Mouse (Mus musculus): ENCODE results near the gene Gm10639.
"Not testable (repeated sequence)": the region's sequence is repeated elsewhere in the genome, so short reads cannot be mapped to it uniquely, and the experiment has no call there.

DNA sequence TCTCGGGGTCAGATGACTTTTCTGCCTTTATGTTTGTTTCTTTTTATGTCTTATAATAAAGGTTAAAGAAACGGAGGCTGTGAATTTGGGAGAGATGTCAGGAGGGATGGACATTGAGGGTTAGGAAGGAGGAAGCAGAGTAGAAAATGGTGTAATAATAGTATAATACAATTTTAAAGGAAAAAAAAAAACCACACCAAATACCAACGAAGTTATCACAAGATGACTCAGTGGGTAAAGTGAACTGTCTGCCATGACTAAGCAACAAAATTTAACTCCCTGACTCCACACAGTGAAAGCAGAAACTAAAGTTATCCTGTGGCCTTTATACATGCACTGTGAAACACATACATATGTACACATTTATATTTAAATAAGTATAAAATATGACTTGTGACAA lies 18.8 kb upstream of the Gm10639 start:
- not testable (repeated sequence) for TF ChIP-seq CTCF, POLR2A (IDR thresholded peaks at IDR 0.05; ENCODE audit: insufficient read depth, low read depth, low read length)
